ENCODE assay signal across 8 mouse cellular contexts in genomic region chr9:13826391-13826805, GRCm38 (mm10). TPM values are rescaled to one million over a fixed set of nuclear protein-coding genes. Genes with fewer than 3 reads are reported as not detected.
A peak's percentile ranks its signal among the peaks of the same experiment; 100 is the strongest.
DNase-seq lines count a peak whose midpoint lies in the region; ATAC-seq and TF ChIP-seq lines count a peak whose summit lies in the region.

No protein-coding gene starts in this region.

- H3K4me2 ChIP-seq in intestine, embryonic 14.5 days (ENCODE audit: low read length) = peak overlapping the region; percentile 83
- peak overlapping the region; percentile 78 for H3K4me2 ChIP-seq in liver, embryonic 14.5 days (ENCODE audit: low read depth)

- TF ChIP-seq POLR2A in embryonic fibroblast, embryonic 13.5 days (IDR thresholded peaks at IDR 0.05; ENCODE audit: low read depth, low read length) = no peak; the same call in 1 of the 2 replicates

- peak; percentile 21 for ATAC-seq in intestine, embryonic 14.5 days (replicated peaks; ENCODE audit: low FRiP score, low TSS enrichment, low read depth)
- ATAC-seq in liver, embryonic 14.5 days (ENCODE audit: insufficient read depth) = peak; percentile 22

- DNase-seq in gastrocnemius, adult 18-20 months (ENCODE audit: low spot score) = peak; percentile 43
- no peak for DNase-seq in gastrocnemius, postnatal 10 days
- DNase-seq in ES-E14 (ENCODE audit: low read depth, low spot score) = peak; percentile 44
- DNase-seq in intestine, embryonic 14.5 days (ENCODE audit: low spot score) = peak; percentile 89
- DNase-seq in liver, embryonic 14.5 days (ENCODE audit: low read depth in 3 of 3, low spot score in 3 of 3) = peak; percentile 41 to 62 (median 59)
- peak; percentile 77 for DNase-seq in neural tube, embryonic 10.5 days (ENCODE audit: extremely low spot score, low spot score)
- DNase-seq in thymus, postnatal 14 days = peak; percentile 76

- H3K9ac ChIP-seq in ES-E14 (ENCODE audit: insufficient read depth, low read depth, low read length, poor library complexity, severe bottlenecking) = peak overlapping the region; percentile 95
- H3K9ac ChIP-seq in intestine, embryonic 14.5 days (ENCODE audit: low read length) = peak overlapping the region; percentile 94
- H3K9ac ChIP-seq in liver, embryonic 14.5 days (replicated peaks) = peak overlapping the region; percentile 87

- in situ Hi-C loops in ES-E14 (cut with MboI; ENCODE audit: low sequenced_read_pairs in 2 of 2, unreplicated experiment in 2 of 2) = loop anchor here (25.0 kb wide), 2 partner anchors 986 to 1511 kb away; no protein-coding TSS in a partner anchor

- peaks cover 3 to 5% of the 10 kb centered on the region in 2 experiments; a peak in 1 of 4 replicates for H3K4me1 ChIP-seq in ES-E14 (ENCODE audit: control insufficient read depth in 2 of 2, insufficient read depth in 2 of 2, low read length in 2 of 2, poor library complexity in 1 of 2)
- H3K4me1 ChIP-seq in embryonic fibroblast, embryonic 13.5 days (ENCODE audit: control insufficient read depth, insufficient read depth, low read length) = peaks cover 4% of the 10 kb centered on the region
- peaks cover 19% of the 10 kb centered on the region for H3K4me1 ChIP-seq in intestine, embryonic 14.5 days (replicated peaks; ENCODE audit: control insufficient read depth, insufficient read depth, low read length)
- H3K4me1 ChIP-seq in liver, embryonic 14.5 days (replicated peaks; ENCODE audit: control insufficient read depth in 2 of 2, insufficient read depth in 2 of 2, low read length in 1 of 2) = peaks cover 11 to 18% of the 10 kb centered on the region in 2 experiments

- peaks cover 12% of the 10 kb centered on the region for H3K36me3 ChIP-seq in ES-E14 (ENCODE audit: control insufficient read depth, insufficient read depth, low read length, poor library complexity, severe bottlenecking)
- peaks cover 21% of the 10 kb centered on the region for H3K36me3 ChIP-seq in intestine, embryonic 14.5 days (ENCODE audit: control insufficient read depth, insufficient read depth, low read length)
- H3K36me3 ChIP-seq in liver, embryonic 14.5 days (replicated peaks; ENCODE audit: control insufficient read depth, insufficient read depth, low read depth) = peaks cover 10% of the 10 kb centered on the region

- TF ChIP-seq EP300 in liver, embryonic 14.5 days (IDR thresholded peaks at IDR 0.05; ENCODE audit: low read depth) = no peak

- no peak for TF ChIP-seq CTCF in embryonic fibroblast, embryonic 13.5 days (IDR thresholded peaks at IDR 0.05; ENCODE audit: borderline replicate concordance, insufficient read depth, low read length)
- TF ChIP-seq CTCF in liver, embryonic 14.5 days (IDR thresholded peaks at IDR 0.05; ENCODE audit: low read depth) = no peak

- H3K4me3 ChIP-seq in ES-E14 (ENCODE audit: insufficient read depth in 1 of 2, low read depth in 1 of 2, low read length in 2 of 2, poor library complexity in 1 of 2, severe bottlenecking in 1 of 2) = peak overlapping the region; percentile 81 to 88
- H3K4me3 ChIP-seq in embryonic fibroblast, embryonic 13.5 days (ENCODE audit: insufficient read depth, low read length) = peak overlapping the region; percentile 89
- peak overlapping the region; percentile 74 for H3K4me3 ChIP-seq in intestine, embryonic 14.5 days (ENCODE audit: low read depth, low read length)
- peak overlapping the region; percentile 81 to 85 for H3K4me3 ChIP-seq in liver, embryonic 14.5 days (ENCODE audit: insufficient read depth in 1 of 2, low read depth in 2 of 2, low read length in 2 of 2)

- no peaks in the 10 kb centered on the region for H3K27me3 ChIP-seq in intestine, embryonic 14.5 days (replicated peaks; ENCODE audit: control insufficient read depth, insufficient read depth, low read length)
- no peaks in the 10 kb centered on the region for H3K27me3 ChIP-seq in liver, embryonic 14.5 days (ENCODE audit: control insufficient read depth, insufficient read depth, low read length)

- H3K27ac ChIP-seq in ES-E14 (ENCODE audit: insufficient read depth, low read depth, low read length, poor library complexity, severe bottlenecking) = peak overlapping the region; percentile 90
- peak overlapping the region; percentile 82 for H3K27ac ChIP-seq in embryonic fibroblast, embryonic 13.5 days (ENCODE audit: insufficient read depth, low read length)
- peak overlapping the region; percentile 99 for H3K27ac ChIP-seq in intestine, embryonic 14.5 days (ENCODE audit: low read depth)
- H3K27ac ChIP-seq in liver, embryonic 14.5 days = peak overlapping the region; percentile 92

- no peaks in the 10 kb centered on the region for H3K9me3 ChIP-seq in ES-E14 (ENCODE audit: control insufficient read depth, insufficient read depth, low read depth, low read length)
- H3K9me3 ChIP-seq in intestine, embryonic 14.5 days (ENCODE audit: control insufficient read depth, low read length) = no peaks in the 10 kb centered on the region
- H3K9me3 ChIP-seq in liver, embryonic 14.5 days (ENCODE audit: control insufficient read depth, low read length) = no peaks in the 10 kb centered on the region

- under 1% methylated on average over 30 of the region's 31 CpGs for WGBS in intestine, embryonic 14.5 days
- 0% methylated on average over 31 of the region's 31 CpGs for WGBS in liver, embryonic 14.5 days (ENCODE audit: insufficient replicate concordance)

TF ChIP-seq in ES-E14, 5 proteins besides CTCF, POLR2A, EP300 and RAD21:
- no peak for TF ChIP-seq ZNF384 (IDR thresholded peaks at IDR 0.05; ENCODE audit: low read depth, low read length)
- TF ChIP-seq ZC3H11A (IDR thresholded peaks at IDR 0.05; ENCODE audit: borderline replicate concordance, low read depth, low read length) = no peak
- no peak for TF ChIP-seq MAFK (IDR thresholded peaks at IDR 0.05; ENCODE audit: insufficient read depth, low read depth, low read length)
- TF ChIP-seq CHD2 (IDR thresholded peaks at IDR 0.05; ENCODE audit: low read depth, low read length) = no peak
- no peak for TF ChIP-seq HCFC1 (IDR thresholded peaks at IDR 0.05; ENCODE audit: borderline replicate concordance, insufficient read depth, low read length)
TF ChIP-seq in ES-E14: peak in this region for 0.

RNA-seq across cellular contexts. Expression of gene Cep57, which starts 0.5 kb away (rescaled TPM):
- 1 to 10 TPM; 4.4 to 4.9 TPM for total RNA-seq in gastrocnemius, adult 18-20 months (2021)
- 10 to 100 TPM in 1 of 2 experiments, 1 to 10 TPM in 1; 8.9 to 12.1 TPM for total RNA-seq in gastrocnemius, postnatal 10 days (2021)
- 43.3 and 49.9 TPM in 2 replicates for total RNA-seq in ES-E14 (2012; rRNA removed)
- 29.4 and 42.4 TPM in 2 replicates for polyA plus RNA-seq in embryonic fibroblast, embryonic 13.5 days (2011; ENCODE audit: insufficient read length, low read depth, missing spikeins)
- polyA plus RNA-seq in intestine, embryonic 14.5 days (2014; fragmentation: Nextera tagmentation; extraction: Ambion mirVana) = 56.1 and 60.8 TPM in 2 replicates
- 14.6 and 26.2 TPM in 2 replicates for polyA plus RNA-seq in liver, embryonic 14.5 days (2012; rRNA removed)
- 34.5 and 37.2 TPM in 2 replicates for polyA plus RNA-seq in liver, embryonic 14.5 days (2014; fragmentation: Nextera tagmentation; extraction: Ambion mirVana)

RNA-seq across cellular contexts. Expression of gene Fam76b, which starts 1.1 kb away (rescaled TPM):
- total RNA-seq in gastrocnemius, adult 18-20 months (2021) = 1 to 10 TPM; 3.6 to 4.1 TPM
- 10 to 100 TPM; 12.3 to 16.2 TPM for total RNA-seq in gastrocnemius, postnatal 10 days (2021)
- total RNA-seq in ES-E14 (2012; rRNA removed) = 21.7 and 25.2 TPM in 2 replicates
- polyA plus RNA-seq in embryonic fibroblast, embryonic 13.5 days (2011; ENCODE audit: insufficient read length, low read depth, missing spikeins) = 22.5 and 30.3 TPM in 2 replicates
- polyA plus RNA-seq in intestine, embryonic 14.5 days (2014; fragmentation: Nextera tagmentation; extraction: Ambion mirVana) = 22.4 and 25.0 TPM in 2 replicates
- 9.0 and 11.7 TPM in 2 replicates for polyA plus RNA-seq in liver, embryonic 14.5 days (2012; rRNA removed)
- 8.5 and 8.9 TPM in 2 replicates for polyA plus RNA-seq in liver, embryonic 14.5 days (2014; fragmentation: Nextera tagmentation; extraction: Ambion mirVana)
